ENCODE assay signal across 11 mouse cellular contexts in genomic region chr7:83746107-83746687, GRCm38 (mm10). TPM values are rescaled to one million over a fixed set of nuclear protein-coding genes. Genes with fewer than 3 reads are reported as not detected.
DNase-seq lines count a peak whose midpoint lies in the region; ATAC-seq lines count a peak whose summit lies in the region.
"Had no signal": no experiment of that assay in that cellular context is flagged by ENCODE, and none has a peak within 500 bp of the region (broad histone marks: within the 10 kb centered on the region; RNA-seq: fewer than 3 reads in every experiment).

No protein-coding gene starts in this region.

- no peaks in the 10 kb centered on the region for H3K4me1 ChIP-seq in kidney, embryonic 16.5 days (ENCODE audit: insufficient read depth, low read length)
- H3K4me1 ChIP-seq in embryonic facial prominence, embryonic 13.5 days = peaks cover 32% of the 10 kb centered on the region
- peaks cover 7% of the 10 kb centered on the region for H3K4me1 ChIP-seq in heart, embryonic 16.5 days (ENCODE audit: control insufficient read depth, insufficient read depth, low read length)
- H3K4me1 ChIP-seq in midbrain, embryonic 15.5 days = peaks cover 7% of the 10 kb centered on the region; the same call in 1 of the 2 replicates

- no peaks in the 10 kb centered on the region for H3K9me3 ChIP-seq in kidney, embryonic 16.5 days (ENCODE audit: low read length)
- no peaks in the 10 kb centered on the region for H3K9me3 ChIP-seq in embryonic facial prominence, embryonic 13.5 days
- no peaks in the 10 kb centered on the region for H3K9me3 ChIP-seq in heart, embryonic 16.5 days (replicated peaks; ENCODE audit: control insufficient read depth, low read length)
- no peaks in the 10 kb centered on the region for H3K9me3 ChIP-seq in midbrain, embryonic 15.5 days

- no peaks in the 10 kb centered on the region for H3K27me3 ChIP-seq in kidney, embryonic 16.5 days (ENCODE audit: insufficient read depth, low read length)
- no peaks in the 10 kb centered on the region for H3K27me3 ChIP-seq in embryonic facial prominence, embryonic 13.5 days
- H3K27me3 ChIP-seq in heart, embryonic 16.5 days (ENCODE audit: control insufficient read depth, insufficient read depth, low read length) = no peaks in the 10 kb centered on the region
- H3K27me3 ChIP-seq in midbrain, embryonic 15.5 days (replicated peaks) = no peaks in the 10 kb centered on the region

- no peak overlapping the region for H3K9ac ChIP-seq in kidney, embryonic 16.5 days (replicated peaks; ENCODE audit: low read length)
- H3K9ac ChIP-seq in embryonic facial prominence, embryonic 13.5 days = peak overlapping the region; percentile 33
- peak overlapping the region; percentile 52; the same call in 1 of the 2 replicates for H3K9ac ChIP-seq in heart, embryonic 16.5 days (ENCODE audit: low read length)
- H3K9ac ChIP-seq in midbrain, embryonic 15.5 days = no peak overlapping the region

- no peaks in the 10 kb centered on the region for H3K36me3 ChIP-seq in kidney, embryonic 16.5 days (ENCODE audit: insufficient read depth, low read length)
- no peaks in the 10 kb centered on the region for H3K36me3 ChIP-seq in embryonic facial prominence, embryonic 13.5 days
- H3K36me3 ChIP-seq in heart, embryonic 16.5 days (ENCODE audit: control insufficient read depth, insufficient read depth) = no peaks in the 10 kb centered on the region
- no peaks in the 10 kb centered on the region for H3K36me3 ChIP-seq in midbrain, embryonic 15.5 days (replicated peaks)

- no peak overlapping the region; the same call in 1 of the 2 replicates for H3K27ac ChIP-seq in kidney, embryonic 16.5 days (ENCODE audit: low read length)
- H3K27ac ChIP-seq in embryonic facial prominence, embryonic 13.5 days = peak overlapping the region; percentile 78
- peak overlapping the region; percentile 57; the same call in 1 of the 2 replicates for H3K27ac ChIP-seq in heart, embryonic 16.5 days (ENCODE audit: low read length)
- H3K27ac ChIP-seq in midbrain, embryonic 15.5 days = no peak overlapping the region

- ATAC-seq in kidney, embryonic 16.5 days (ENCODE audit: low FRiP score, low TSS enrichment) = no peak
- no peak for ATAC-seq in embryonic facial prominence, embryonic 13.5 days (ENCODE audit: insufficient number of reproducible peaks, insufficient read depth, low FRiP score, low TSS enrichment, low read depth)
- no peak for ATAC-seq in heart, embryonic 16.5 days (replicated peaks; ENCODE audit: extremely low read depth, insufficient read depth, low FRiP score)
- ATAC-seq in midbrain, embryonic 15.5 days (replicated peaks) = 0 out of 2 replicates have a peak, but pooled peaks have one; percentile 29
- no peak for ATAC-seq in megakaryocyte, adult 5-6 weeks (ENCODE audit: poor library complexity, severe bottlenecking)

- WGBS in kidney, embryonic 16.5 days = 59% methylated on average over 8 of the region's 8 CpGs
- WGBS in embryonic facial prominence, embryonic 13.5 days = 41% methylated on average over 8 of the region's 8 CpGs
- WGBS in heart, embryonic 16.5 days = 51% methylated on average over 8 of the region's 8 CpGs
- 56% methylated on average over 8 of the region's 8 CpGs for WGBS in midbrain, embryonic 15.5 days

- H3K4me2 ChIP-seq in kidney, embryonic 16.5 days (replicated peaks; ENCODE audit: low read depth, low read length) = peak overlapping the region; percentile 37; the same call in 1 of the 2 replicates
- peak overlapping the region; percentile 53 for H3K4me2 ChIP-seq in embryonic facial prominence, embryonic 13.5 days
- peak overlapping the region; percentile 65 for H3K4me2 ChIP-seq in heart, embryonic 16.5 days (ENCODE audit: low read depth, low read length)
- H3K4me2 ChIP-seq in midbrain, embryonic 15.5 days = 0 out of 2 replicates have a peak overlapping the region, but pooled peaks have one; percentile 4

- no peak for DNase-seq in kidney, postnatal 10 days
- no peak for DNase-seq in urinary bladder, postnatal 36 days (ENCODE audit: low spot score in 2 of 2)
- DNase-seq: kidney, postnatal 25 days; spleen, adult 18-20 months had no signal

- no peak overlapping the region for H3K4me3 ChIP-seq in kidney, embryonic 16.5 days (ENCODE audit: low read length)
- peak overlapping the region; percentile 29 for H3K4me3 ChIP-seq in embryonic facial prominence, embryonic 13.5 days
- H3K4me3 ChIP-seq in heart, embryonic 16.5 days (ENCODE audit: low read length) = peak overlapping the region; percentile 37; the same call in 1 of the 2 replicates
- H3K4me3 ChIP-seq in midbrain, embryonic 15.5 days = no peak overlapping the region

RNA-seq across cellular contexts. Expression of gene Il16, which starts 0.7 kb away (rescaled TPM):
- polyA plus RNA-seq in kidney, embryonic 16.5 days (2015; fragmentation: Nextera tagmentation; extraction: Ambion mirVana) = 4.5 and 5.1 TPM in 2 replicates
- polyA plus RNA-seq in embryonic facial prominence, embryonic 13.5 days (2015; fragmentation: Nextera tagmentation; extraction: Ambion mirVana) = 4.7 and 4.9 TPM in 2 replicates
- polyA plus RNA-seq in heart, embryonic 16.5 days (2015; fragmentation: Nextera tagmentation; extraction: Ambion mirVana) = 7.1 and 12.0 TPM in 2 replicates
- polyA plus RNA-seq in midbrain, embryonic 15.5 days (2015; fragmentation: Nextera tagmentation; extraction: Ambion mirVana) = 0.93 and 1.3 TPM in 2 replicates
- total RNA-seq in megakaryocyte, adult 5-6 weeks (2015) = 38.8 and 42.2 TPM in 2 replicates
- 128 TPM in 2 replicates for total RNA-seq in megakaryocyte, adult 5-6 weeks (2017)

RNA-seq across cellular contexts. Expression of gene Cfap161, which starts 48.5 kb away (rescaled TPM):
- 0.11 TPM in 1 of 2 replicates, not detected in the other for polyA plus RNA-seq in kidney, embryonic 16.5 days (2015; fragmentation: Nextera tagmentation; extraction: Ambion mirVana)
- 0.39 and 0.41 TPM in 2 replicates for polyA plus RNA-seq in embryonic facial prominence, embryonic 13.5 days (2015; fragmentation: Nextera tagmentation; extraction: Ambion mirVana)
- 1.8 and 2.8 TPM in 2 replicates for polyA plus RNA-seq in heart, embryonic 16.5 days (2015; fragmentation: Nextera tagmentation; extraction: Ambion mirVana)
- polyA plus RNA-seq in midbrain, embryonic 15.5 days (2015; fragmentation: Nextera tagmentation; extraction: Ambion mirVana) = 1.5 and 2.2 TPM in 2 replicates
- total RNA-seq in megakaryocyte, adult 5-6 weeks (2015) = not detected in 2 replicates
- not detected in 2 replicates for total RNA-seq in megakaryocyte, adult 5-6 weeks (2017)
- total RNA-seq: gastrocnemius, adult 8-10 months; liver, adult 2 months had no signal
- polyA plus RNA-seq: liver, adult 2 months had no signal

Comparison
In these comparisons a context has a peak if more than half of its experiments do, and no peak if none do; other contexts are left out.
1. H3K27ac ChIP-seq: peak in embryonic facial prominence, embryonic 13.5 days (single experiment) and heart, embryonic 16.5 days (single experiment); none in kidney, embryonic 16.5 days (single experiment) and midbrain, embryonic 15.5 days (single experiment).
2. H3K4me2 ChIP-seq: peak in every context shown above with its lines; median percentile 65 in heart, embryonic 16.5 days; 53 in embryonic facial prominence, embryonic 13.5 days; 37 in kidney, embryonic 16.5 days; 4 in midbrain, embryonic 15.5 days.
3. H3K4me3 ChIP-seq: peak in embryonic facial prominence, embryonic 13.5 days (single experiment) and heart, embryonic 16.5 days (single experiment); none in kidney, embryonic 16.5 days (single experiment) and midbrain, embryonic 15.5 days (single experiment).
4. H3K9ac ChIP-seq: peak in embryonic facial prominence, embryonic 13.5 days (single experiment) and heart, embryonic 16.5 days (single experiment); none in kidney, embryonic 16.5 days (single experiment) and midbrain, embryonic 15.5 days (single experiment).